Mouse (Mus musculus) central nervous system, embryonic 14 days (tissue): Measurements from ENCODE around the gene Gbp10. TPM values are rescaled to one million over a fixed set of nuclear protein-coding genes. Genes with fewer than 3 reads are reported as not detected.

Experiments used
- polyA plus RNA-seq: library from polyadenylated mRNA; depleted of rRNA; stranded (reverse); fragments of >200 nt; gene quantifications from 2 replicates; pipeline ENCODE4 v1.2.3, GENCODE M21; 2012; rRNA removed

The Gbp10 gene
- polyA plus RNA-seq: 1.3 and 1.7 TPM in 2 replicates

GRCm38 (mm10) chr5:105239483-105240047 is at the start of gene Gbp10:
Gene Gbp10, minus strand, starts transcription at chr5:105239533.

Other genes with a start within 250 kb of the Gbp10 start
- 1.9 and 2.8 TPM in 2 replicates for gene Gbp9, start 100.0 kb downstream of the Gbp10 start, polyA plus RNA-seq
- 0.91 and 1.2 TPM in 2 replicates for gene Gbp8, start 100.0 kb downstream of the Gbp10 start, polyA plus RNA-seq
- gene Gbp4, start 99.9 kb downstream of the Gbp10 start, polyA plus RNA-seq: 2.7 and 4.1 TPM in 2 replicates
- 1.5 and 2.3 TPM in 2 replicates for gene Gm43302, start 54.2 kb upstream of the Gbp10 start, polyA plus RNA-seq
- 2.9 and 4.9 TPM in 2 replicates for gene Gbp6, start 54.2 kb upstream of the Gbp10 start, polyA plus RNA-seq
- gene Lrrc8b, start 176.2 kb upstream of the Gbp10 start, polyA plus RNA-seq: 18.6 and 20.9 TPM in 2 replicates